Mouse (Mus musculus) adrenal gland, postnatal 14 days (tissue): Measurements from ENCODE around the gene Hook2. TPM values are rescaled to one million over a fixed set of nuclear protein-coding genes. Genes with fewer than 3 reads are reported as not detected.

Source experiments
- DNase-seq: peaks from one replicate; pipeline ENCODE4 v3.0.0; 2021; ENCODE audit warnings: mixed read lengths
- long read RNA-seq, 2 experiments: library from polyadenylated mRNA; stranded (forward); transcript quantifications; one replicate each; pipeline ENCODE4 v2.0.0; 2021
- total RNA-seq: library from RNA; stranded (reverse); gene quantifications from 2 replicates; pipeline ENCODE4 v1.2.3, GENCODE M21; 2021

Gene Hook2
- total RNA-seq: 5.8 and 6.9 TPM in 2 replicates
- long read RNA-seq, experiment 1, transcript Hook2-201 (22 exons, 2,580 nt): major isoform, 8 of 15 reads
- long read RNA-seq, experiment 1, partial matches to known transcripts: 1 of 15 reads
- long read RNA-seq, experiment 1, other reads (novel, unspliced or antisense): 6 of 15 reads
- long read RNA-seq, experiment 2, partial matches to known transcripts: 0 of 3 reads
- long read RNA-seq, experiment 2, other reads (novel, unspliced or antisense): 1 of 3 reads

GRCm38 (mm10) chr8:84990349-84990748 lies at the start of gene Hook2:
Hook2 (plus strand) TSS chr8:84990603.
- peak; percentile 98 for DNase-seq

- no peak for DNase-seq
Measured at GRCm38 (mm10) chr8:84943699-84944098, 46.7 kb upstream of the Hook2 start.

- DNase-seq: peak; percentile 65
Measured at GRCm38 (mm10) chr8:84944478-84945160, 45.8 kb upstream of the Hook2 start.

DNA sequence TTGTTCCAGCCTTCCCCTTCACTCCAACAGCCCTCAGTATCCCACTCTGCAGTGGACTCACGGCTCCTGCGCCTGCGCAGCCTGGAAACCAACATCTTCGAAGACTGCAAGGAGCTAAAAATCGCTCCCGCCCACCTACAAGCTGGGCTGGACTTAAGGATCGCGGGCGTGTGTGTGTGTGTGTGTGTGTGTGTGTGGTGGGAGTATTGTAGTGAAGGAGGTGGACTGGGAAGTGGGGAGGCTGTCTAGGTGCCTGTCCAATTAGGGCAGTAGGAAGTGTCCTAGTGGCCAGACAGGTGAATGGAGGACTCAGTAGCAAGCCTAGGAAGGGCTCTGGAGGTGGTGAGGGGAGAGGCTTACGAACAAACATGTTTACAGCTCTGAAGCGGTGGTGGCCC lies 45.2 kb upstream of the Hook2 start:
- no peak for DNase-seq

- peak; percentile 22 for DNase-seq
Measured at GRCm38 (mm10) chr8:84945633-84946527, 44.5 kb upstream of the Hook2 start.

GRCm38 (mm10) chr8:84946528-84947240 lies 43.7 kb upstream of the Hook2 start, which contains the start of gene Rtbdn:
Rtbdn (plus strand) TSS chr8:84946991.
- DNase-seq: no peak

GRCm38 (mm10) chr8:84947241-84947545 lies 43.2 kb upstream of the Hook2 start:
- peak; percentile 62 for DNase-seq

DNA sequence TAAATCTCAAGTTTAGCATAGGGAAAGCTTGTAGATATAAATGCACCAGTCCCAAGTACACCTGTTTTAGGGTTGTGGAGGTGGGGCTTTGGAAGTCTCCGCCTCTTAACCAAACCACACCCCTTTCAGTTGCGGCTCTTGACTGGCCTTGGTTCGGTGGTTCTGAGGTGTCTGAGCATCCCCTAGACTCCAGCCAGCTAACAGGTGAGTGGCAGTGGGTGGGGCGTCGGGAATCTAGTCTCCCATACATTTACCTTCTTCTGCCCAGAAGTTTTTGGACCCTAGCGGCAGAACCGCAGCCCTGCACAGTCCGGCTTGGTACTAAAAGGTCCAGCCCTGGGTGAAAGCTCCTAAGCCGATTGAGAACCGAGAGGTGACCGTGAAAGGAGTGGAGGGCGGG lies 40.6 kb upstream of the Hook2 start:
- DNase-seq: no peak

DNA sequence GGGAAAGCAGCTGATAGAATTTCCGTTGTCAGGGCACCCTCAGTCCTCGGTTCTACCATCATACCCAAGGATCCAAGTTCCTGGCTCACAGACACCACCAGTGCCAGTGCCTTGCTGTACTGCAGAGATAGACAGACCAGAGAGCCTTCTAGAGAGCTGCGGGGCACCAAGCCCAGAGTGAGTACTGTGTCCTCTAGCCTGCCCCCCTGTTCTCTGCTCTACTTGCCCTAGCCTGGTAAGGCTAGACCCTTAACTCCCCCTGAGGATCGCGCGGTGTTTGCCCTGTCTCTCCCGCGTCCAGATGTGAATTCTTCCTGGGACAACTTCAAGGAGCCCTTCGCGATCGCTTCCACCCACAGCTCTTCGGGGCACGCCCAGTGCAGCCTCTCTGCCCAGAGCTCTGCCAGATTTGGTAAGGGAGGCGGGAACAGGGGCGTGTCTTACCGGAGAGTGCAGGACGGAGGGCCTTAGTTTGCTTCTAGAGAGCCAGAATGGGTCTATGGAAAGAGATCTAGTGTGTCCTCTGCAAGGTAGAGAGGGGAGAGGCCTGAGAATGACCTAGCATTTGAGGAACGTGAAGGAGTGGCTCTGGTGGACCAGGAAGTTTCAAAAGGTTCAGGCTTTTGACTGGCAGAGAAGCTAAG lies 37.7 kb upstream of the Hook2 start:
- DNase-seq: peak; percentile 80

DNA sequence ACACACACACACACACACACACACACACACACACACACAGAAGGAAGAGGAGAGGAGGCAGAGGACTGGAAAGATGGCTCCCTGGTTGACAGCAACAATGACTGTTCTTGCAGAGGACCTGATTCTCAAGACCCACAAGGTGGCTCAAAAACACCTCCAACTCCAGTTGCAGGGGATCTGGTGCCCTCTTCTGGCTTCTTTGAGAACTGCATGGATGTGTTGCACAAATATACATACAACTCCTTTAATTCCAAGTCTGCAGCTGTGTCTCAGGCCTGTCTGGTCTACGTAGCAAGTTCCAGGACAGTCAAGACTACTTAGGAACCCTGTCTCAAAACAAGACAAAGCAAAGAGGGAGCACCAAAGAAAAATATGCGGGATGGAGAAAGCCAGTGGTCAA lies 33.6 kb upstream of the Hook2 start:
- DNase-seq: peak; percentile 81

- peak; percentile 84 for DNase-seq
Measured at GRCm38 (mm10) chr8:84959811-84960210, 30.6 kb upstream of the Hook2 start.

GRCm38 (mm10) chr8:84963952-84964351 lies 26.5 kb upstream of the Hook2 start:
- no peak for DNase-seq

DNA sequence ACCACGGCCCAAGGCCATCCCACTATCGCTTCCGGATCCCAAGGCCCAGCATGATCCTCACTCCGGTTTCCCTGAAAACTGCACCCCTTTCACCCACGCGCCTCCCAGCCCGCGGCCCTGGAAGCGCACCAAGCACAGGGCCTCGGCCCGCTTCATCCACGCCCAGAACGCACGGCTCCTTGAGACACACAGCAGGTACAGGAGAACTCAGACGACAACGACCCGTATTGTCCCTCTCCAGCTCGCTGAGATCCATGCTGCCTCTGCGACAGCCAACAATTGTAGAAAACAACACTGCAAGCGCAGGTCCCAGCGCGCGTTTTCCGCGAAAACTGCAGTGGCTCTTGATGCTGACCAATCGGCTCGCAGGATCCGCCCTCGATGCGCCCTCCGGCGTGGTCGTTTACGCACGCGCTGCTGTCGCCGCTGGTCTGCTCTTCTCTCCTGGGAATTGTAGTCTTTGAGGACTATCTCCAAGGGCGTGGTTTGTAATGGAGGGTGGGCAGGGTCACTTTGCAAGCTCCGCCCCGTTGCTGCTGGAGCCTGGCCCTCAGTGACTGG lies 24.6 kb upstream of the Hook2 start:
- peak; percentile 96 for DNase-seq

DNA sequence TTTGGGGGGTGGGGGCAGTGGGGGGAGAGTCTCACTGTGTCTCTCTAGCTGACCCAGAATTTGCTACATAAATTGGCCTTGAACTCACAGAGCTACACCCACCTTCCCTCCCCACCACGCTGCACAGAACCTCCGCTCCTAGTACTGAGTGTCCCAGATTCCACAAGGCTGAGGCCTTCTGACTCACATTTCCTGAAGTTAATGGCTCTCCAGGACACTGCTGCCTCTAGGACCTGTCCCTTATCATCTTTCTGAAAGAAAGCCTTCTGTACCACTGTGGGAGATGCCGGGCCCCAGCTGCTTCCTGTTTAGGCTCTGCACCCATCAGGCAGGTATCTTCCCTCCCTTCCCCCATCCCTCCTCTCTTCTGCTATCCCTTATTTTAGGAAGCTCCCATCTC lies 23.8 kb upstream of the Hook2 start:
- DNase-seq: peak; percentile 73

DNA sequence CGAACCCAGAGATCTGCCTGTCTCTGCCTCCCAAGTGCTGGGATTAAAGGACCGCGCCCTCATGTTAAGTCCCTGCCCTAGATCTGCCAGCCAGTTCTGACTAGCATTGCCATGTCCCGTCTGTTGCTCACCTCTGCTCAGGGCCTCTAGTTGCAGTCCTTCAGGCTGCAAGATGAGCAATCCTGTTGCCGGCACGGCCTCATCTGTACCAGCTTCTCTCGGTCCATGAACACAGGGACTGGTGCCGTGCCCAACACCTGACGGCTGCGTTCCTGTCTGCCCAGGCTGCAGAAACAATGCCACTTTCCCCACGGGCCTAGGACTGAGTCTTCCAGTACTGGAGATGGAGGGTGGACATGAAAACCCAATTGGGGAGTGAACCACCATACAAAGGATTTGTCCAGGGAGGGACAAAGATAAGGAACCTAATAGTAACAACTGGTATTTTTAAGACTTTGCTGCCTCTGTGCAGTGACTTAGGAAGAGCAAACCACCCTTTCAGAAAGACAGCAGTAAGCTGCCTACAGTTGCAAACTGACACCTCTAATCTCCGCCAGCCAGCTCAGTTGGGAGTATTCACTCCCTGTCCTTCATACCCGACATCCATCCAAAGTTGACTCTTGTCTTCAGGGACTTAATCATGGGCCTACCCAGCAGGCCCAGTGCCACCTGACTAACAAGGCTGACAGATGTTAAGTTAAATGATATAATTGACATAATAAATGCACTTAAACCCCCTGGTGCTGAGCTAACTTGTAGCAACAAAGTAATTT lies 22.7 kb upstream of the Hook2 start:
- peak; percentile 46 for DNase-seq

DNA sequence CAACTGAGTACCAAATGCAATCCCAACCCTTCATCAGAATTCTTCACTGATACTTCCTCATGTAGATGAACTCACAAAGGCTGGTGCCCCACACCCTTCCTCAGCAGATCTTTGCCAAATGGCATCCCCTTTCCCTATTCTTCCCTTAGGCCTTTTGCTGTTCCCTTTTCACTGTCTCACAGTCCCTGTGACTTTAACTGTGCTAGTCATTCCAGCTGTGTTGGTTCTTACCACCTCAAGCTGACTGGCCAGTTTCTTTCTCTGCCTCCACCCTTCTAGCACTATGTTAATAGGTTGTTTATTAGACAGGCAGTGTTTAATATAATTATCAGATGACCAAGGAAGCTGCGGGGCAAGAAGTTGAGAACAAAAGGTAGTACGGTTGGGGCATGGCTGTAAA lies 21.8 kb upstream of the Hook2 start:
- DNase-seq: no peak

- peak; percentile 90 for DNase-seq
Measured at GRCm38 (mm10) chr8:84969241-84970134, 20.9 kb upstream of the Hook2 start, which contains the start of the genes Gm49661, Prdx2 and Rnaseh2a. Gm49661 (minus strand) TSS chr8:84969433. Prdx2 (plus strand) TSS chr8:84969587. Rnaseh2a (minus strand) TSS chr8:84969767.

- DNase-seq: no peak
Measured at GRCm38 (mm10) chr8:84970135-84970790, 20.1 kb upstream of the Hook2 start.

- no peak for DNase-seq
Measured at GRCm38 (mm10) chr8:84970913-84971312, 19.5 kb upstream of the Hook2 start.
